Mouse (Mus musculus) T-helper 2 cell (primary cell): ENCODE measurements around the gene Chid1.

Experiments used
- in situ Hi-C: fragments of 300-600 bp; cut with MboI, MseI; formaldehyde crosslinking; loops from one replicate; pipeline ENCODE4 v1.15.1; 2025; ENCODE audit warnings: high pct_unique_total_duplicates

Chid1 gene

DNA sequence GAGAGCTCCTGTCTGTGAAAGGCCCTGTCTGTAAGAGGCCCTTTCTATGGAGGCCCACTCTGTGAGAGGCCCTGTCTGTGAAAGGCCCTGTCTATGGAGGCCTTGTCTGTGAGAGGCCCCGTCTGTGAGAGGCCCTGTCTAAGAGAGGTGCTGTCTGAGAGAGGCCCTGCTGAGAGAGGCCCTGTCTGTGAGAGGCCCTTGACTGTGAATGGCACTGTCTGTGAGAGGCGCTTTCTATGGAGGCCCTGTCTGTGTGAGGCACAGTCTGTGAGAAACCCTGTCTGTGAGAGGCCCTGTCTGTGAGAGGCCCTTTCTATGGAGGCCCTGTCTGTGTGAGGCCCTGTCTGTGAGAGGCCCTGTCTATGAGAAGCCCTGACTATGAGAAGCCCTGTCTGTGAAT is 33.4 kb downstream of the Chid1 start:
- in situ Hi-C loops = no loop called here

DNA sequence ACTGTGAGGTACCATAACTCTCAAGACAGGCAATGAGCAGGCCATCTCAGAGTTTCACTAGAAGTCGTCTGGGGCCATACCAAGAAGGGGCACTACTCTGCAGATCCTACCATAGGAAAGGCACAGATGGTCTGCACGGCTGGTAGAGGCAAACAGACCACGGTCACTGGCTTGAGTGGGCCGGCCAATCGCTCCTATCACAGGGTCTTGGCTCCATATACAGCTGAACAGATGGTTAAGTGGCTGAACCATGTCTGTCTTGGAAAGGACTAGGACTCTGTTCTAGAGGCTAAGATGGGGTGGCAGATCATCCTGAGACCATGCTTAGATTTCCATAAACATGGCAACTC is 37.1 kb downstream of the Chid1 start:
- in situ Hi-C loops = no loop called here

DNA sequence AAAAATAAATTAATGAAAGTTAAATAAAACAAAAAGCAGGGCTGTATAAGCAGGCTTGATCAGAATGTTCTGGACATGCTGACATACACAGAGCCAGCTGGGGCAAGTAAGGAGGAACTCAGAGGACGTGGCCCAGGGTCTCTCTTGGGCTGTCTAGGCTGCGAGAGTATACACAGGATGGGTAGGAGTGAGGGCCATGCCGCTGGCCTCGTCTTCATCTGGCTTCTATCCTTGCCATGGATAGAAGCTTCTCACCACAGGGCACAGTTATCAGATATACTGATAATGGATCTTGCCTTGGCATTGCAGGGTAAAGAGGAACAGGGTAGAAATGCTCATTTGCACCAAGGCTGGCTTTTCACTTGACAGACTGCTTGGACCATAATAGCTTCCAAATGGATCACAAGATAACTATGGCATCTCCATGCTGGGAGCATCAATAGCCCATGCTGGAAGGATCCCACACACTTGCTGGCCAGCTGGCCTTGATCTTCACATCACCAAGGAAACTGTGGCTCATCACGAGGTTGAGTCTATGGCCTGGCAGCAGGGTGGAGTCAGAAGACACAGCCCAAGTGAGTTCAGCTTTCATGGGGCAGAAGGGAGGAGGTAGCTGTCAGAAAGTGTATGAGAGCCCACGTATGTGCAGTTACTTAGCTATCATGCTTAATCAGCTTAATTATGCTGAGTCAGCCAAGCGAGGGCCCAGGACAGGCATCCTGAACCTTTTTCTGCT is 37.7 kb downstream of the Chid1 start:
- in situ Hi-C loops = no loop called here

GRCm38 (mm10) chr7:141497600-141497999 is 42.1 kb downstream of the Chid1 start:
- in situ Hi-C loops = loop anchor here (10.0 kb wide), 1 partner anchor 157 kb away; the partner anchor contains the start of gene Muc6

DNA sequence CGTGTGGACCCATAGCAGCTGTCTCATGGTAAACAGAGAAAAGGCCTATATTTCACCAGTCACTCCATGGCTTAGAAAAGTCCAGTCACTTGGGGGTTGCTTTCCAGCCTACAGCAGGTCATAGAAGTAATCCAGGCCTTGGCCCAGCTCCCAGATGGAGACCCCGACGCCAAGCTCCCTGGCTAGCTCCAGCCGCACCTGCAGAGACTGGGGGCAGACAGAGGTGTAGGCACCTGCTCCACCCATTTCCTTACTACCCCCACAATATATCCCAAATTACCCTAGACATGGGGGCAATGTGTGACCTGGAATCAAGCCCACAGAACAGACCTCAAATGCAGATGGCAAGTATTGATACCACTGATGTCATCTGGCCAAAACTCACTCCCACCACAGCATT is 43.7 kb downstream of the Chid1 start:
- in situ Hi-C loops = loop anchor here (10.0 kb wide), 1 partner anchor 159 kb away; the partner anchor contains the start of gene Muc6

DNA sequence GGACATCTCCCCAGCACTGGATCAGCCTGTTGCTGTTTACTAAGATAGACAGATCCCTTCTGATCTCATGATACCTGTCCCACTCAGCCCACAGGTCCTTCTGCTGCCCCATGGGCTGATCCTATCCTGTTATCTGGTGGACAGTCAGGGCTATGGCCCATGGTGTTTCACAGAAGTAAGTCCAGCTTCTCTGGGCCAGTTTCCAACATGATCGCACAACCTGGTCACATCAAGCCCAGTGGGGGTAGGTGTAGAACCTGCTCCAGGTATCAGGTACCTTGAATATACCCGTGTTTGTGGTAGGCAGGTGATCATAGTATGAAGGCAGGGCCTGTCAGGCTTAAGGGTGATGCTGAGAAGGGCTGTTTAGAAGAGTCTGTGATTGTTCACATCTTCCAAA is 44.3 kb downstream of the Chid1 start:
- in situ Hi-C loops = loop anchor here (10.0 kb wide), 1 partner anchor 159 kb away; the partner anchor contains the start of gene Muc6

DNA sequence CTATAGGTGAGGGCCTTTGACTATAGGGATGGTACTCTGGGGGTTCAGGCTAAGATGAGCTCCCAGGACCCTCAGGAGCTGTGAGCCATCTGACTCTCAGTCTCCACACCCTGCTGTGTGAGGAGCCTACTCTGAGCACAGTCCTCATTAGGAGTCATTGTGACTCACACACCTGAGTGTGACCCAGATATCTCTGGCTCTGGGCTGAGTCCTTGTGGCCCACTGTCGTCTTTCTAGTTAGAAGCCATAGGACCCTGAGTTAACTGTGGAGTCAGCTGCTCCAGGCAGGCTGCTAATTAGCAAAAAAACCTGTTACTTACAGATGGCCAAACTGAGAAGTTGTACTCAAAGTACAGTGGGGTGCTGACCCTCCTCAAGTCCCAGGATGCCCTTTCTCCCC is 45.9 kb downstream of the Chid1 start:
- in situ Hi-C loops = loop anchor here (5.0 to 10.0 kb wide), 2 partner anchors 161 to 254 kb away; partner anchors contain the start of gene Muc6

GRCm38 (mm10) chr7:141492738-141493137 is 46.9 kb downstream of the Chid1 start:
- in situ Hi-C loops = loop anchor here (5.0 to 10.0 kb wide), 2 partner anchors 162 to 255 kb away; partner anchors contain the start of gene Muc6

GRCm38 (mm10) chr7:141491151-141491550 is 48.5 kb downstream of the Chid1 start:
- in situ Hi-C loops = loop anchor here (5.0 to 10.0 kb wide), 2 partner anchors 164 to 256 kb away; partner anchors contain the start of gene Muc6

- in situ Hi-C loops = no loop called here
Observed at GRCm38 (mm10) chr7:141487141-141487540, 52.5 kb downstream of the Chid1 start.

- in situ Hi-C loops = no loop called here
Observed at GRCm38 (mm10) chr7:141486239-141486638, 53.4 kb downstream of the Chid1 start.

GRCm38 (mm10) chr7:141485606-141486005 is 54.1 kb downstream of the Chid1 start:
- in situ Hi-C loops = no loop called here

GRCm38 (mm10) chr7:141485186-141485585 is 54.5 kb downstream of the Chid1 start:
- in situ Hi-C loops = no loop called here

GRCm38 (mm10) chr7:141484186-141485120 is 55.2 kb downstream of the Chid1 start:
- in situ Hi-C loops = no loop called here

GRCm38 (mm10) chr7:141483114-141483653 is 56.5 kb downstream of the Chid1 start:
- in situ Hi-C loops = no loop called here

GRCm38 (mm10) chr7:141482531-141483024 is 57.1 kb downstream of the Chid1 start:
- in situ Hi-C loops = no loop called here

DNA sequence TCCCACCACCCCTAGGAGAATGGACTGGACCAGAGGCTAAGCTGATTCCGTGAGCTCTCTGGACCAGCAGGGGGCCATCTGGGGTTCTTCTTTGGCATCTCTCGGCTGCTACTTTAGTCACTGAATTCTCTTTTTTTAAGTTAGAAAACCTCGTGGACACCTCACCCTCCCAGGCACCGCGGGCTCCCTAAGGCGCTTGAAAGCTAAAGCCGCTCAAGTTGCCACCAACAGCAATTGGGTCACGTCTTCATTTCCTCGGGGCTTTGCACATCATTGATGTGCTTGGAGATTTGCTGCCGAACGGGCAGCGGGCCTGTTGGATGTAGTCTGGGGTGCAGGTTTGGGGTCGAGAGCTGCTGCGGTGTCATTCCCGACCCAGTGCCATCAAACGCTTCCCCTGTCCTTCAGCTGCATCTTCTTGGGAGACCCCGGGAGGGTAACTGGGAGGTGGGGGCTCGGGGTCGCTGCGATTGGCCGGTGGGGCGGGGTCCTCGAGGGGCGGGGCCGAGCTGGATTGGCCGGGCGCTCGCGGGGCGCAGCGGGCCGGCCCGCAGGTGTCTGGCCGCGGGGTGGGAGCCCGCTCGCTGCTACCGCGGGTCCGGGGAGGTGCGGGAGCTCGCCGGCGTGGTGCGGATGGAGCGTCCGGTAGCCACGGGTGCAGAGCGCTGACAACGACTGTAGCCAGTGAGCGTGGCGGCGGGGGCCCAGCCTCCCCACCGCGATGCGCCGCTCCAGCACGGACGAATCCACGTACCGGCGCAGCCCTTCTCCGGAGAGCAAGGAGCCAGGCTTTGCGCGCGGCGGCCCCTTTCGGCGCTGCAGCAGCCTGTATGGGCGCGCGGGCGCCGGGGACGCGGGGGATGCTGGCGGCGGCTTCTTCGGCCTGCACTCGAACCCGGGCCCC is 57.9 kb downstream of the Chid1 start:
- in situ Hi-C loops = no loop called here

GRCm38 (mm10) chr7:141480842-141481497 is 58.7 kb downstream of the Chid1 start:
- in situ Hi-C loops = no loop called here

- in situ Hi-C loops = loop anchor here (5.0 kb wide), 1 partner anchor 59 kb away; the partner anchor contains the start of gene Chid1
Observed at GRCm38 (mm10) chr7:141478270-141478748, 61.3 kb downstream of the Chid1 start.
